8 mouse cellular contexts compared by ENCODE assay signal in the genomic region with DNA sequence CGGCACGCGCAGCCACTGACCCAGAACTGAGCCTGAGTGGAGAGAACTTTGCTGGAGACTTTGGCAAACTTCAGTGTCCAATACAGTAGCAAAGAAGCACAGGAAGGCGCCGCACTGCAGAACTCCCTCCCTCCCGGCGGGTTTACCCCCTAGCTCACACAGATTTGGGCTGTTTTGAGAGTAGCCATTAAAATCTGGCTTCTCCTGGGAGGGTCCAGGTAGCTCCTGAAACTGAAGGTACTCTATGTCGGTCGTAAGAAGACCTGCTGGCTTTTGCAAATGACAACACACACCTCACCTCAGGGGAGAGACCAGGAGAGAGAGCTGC. TPM values are rescaled to one million over a fixed set of nuclear protein-coding genes. Genes with fewer than 3 reads are reported as not detected.
DNase-seq lines count a peak whose midpoint lies in the region; ATAC-seq and TF ChIP-seq lines count a peak whose summit lies in the region.

No protein-coding gene starts in this region.

- peak overlapping the region; percentile 95 for H3K9ac ChIP-seq in heart, embryonic 11.5 days (ENCODE audit: low read depth, low read length)
- H3K9ac ChIP-seq in liver, postnatal 0 days (replicated peaks): peak overlapping the region; percentile 74

- no peak for ATAC-seq in heart, embryonic 11.5 days (replicated peaks; ENCODE audit: insufficient number of reproducible peaks, low FRiP score, low TSS enrichment)
- peak; percentile 9; the same call in 1 of the 2 replicates for ATAC-seq in liver, postnatal 0 days

- no peak for TF ChIP-seq EP300 in liver, postnatal 0 days (IDR thresholded peaks at IDR 0.05; ENCODE audit: low read depth)

- peaks cover 18% of the 10 kb centered on the region for H3K4me1 ChIP-seq in heart, embryonic 11.5 days (ENCODE audit: control insufficient read depth, insufficient read depth, low read length)
- peaks cover 73% of the 10 kb centered on the region for H3K4me1 ChIP-seq in E14TG2a.4 (replicated peaks; ENCODE audit: low read depth, low read length)
- peaks cover 27% of the 10 kb centered on the region for H3K4me1 ChIP-seq in hindbrain, embryonic 10.5 days (replicated peaks)
- peaks cover 20% of the 10 kb centered on the region for H3K4me1 ChIP-seq in liver, postnatal 0 days (ENCODE audit: insufficient read depth)

- 16% methylated on average over 9 of the region's 9 CpGs for WGBS in heart, embryonic 11.5 days (ENCODE audit: insufficient replicate concordance)
- 14% methylated on average over 9 of the region's 9 CpGs for WGBS in hindbrain, embryonic 10.5 days
- WGBS in liver, postnatal 0 days (ENCODE audit: insufficient replicate concordance): 6% methylated on average over 9 of the region's 9 CpGs

- peaks cover 8% of the 10 kb centered on the region; the same call in 1 of the 2 replicates for H3K36me3 ChIP-seq in heart, embryonic 11.5 days (ENCODE audit: control insufficient read depth, insufficient read depth, low read length)
- peaks cover 22% of the 10 kb centered on the region for H3K36me3 ChIP-seq in E14TG2a.4 (ENCODE audit: insufficient read depth, low read length)
- H3K36me3 ChIP-seq in hindbrain, embryonic 10.5 days: peaks cover 11% of the 10 kb centered on the region
- H3K36me3 ChIP-seq in liver, postnatal 0 days (replicated peaks; ENCODE audit: insufficient read depth, low read length): 0 out of 2 replicates have a peak, but pooled peaks cover 3% of the 10 kb centered on the region

- H3K4me3 ChIP-seq in heart, embryonic 11.5 days (ENCODE audit: low read depth, low read length): peak overlapping the region; percentile 95
- H3K4me3 ChIP-seq in E14TG2a.4 (replicated peaks; ENCODE audit: low read length): peak overlapping the region; percentile 88
- peak overlapping the region; percentile 98 for H3K4me3 ChIP-seq in hindbrain, embryonic 10.5 days
- H3K4me3 ChIP-seq in liver, postnatal 0 days (ENCODE audit: low read depth, low read length): peak overlapping the region; percentile 69

- DNase-seq in heart, adult 18-20 months: no peak
- no peak for DNase-seq in hindbrain, embryonic 10.5 days (ENCODE audit: low spot score)
- DNase-seq in liver, postnatal 0 days: no peak
- no peak for DNase-seq in right cerebral cortex, postnatal 25 days
- no peak for DNase-seq in ovary, postnatal 14 days (ENCODE audit: low spot score)
- DNase-seq in retina, postnatal 1 day: no peak

- no peaks in the 10 kb centered on the region for H3K27me3 ChIP-seq in heart, embryonic 11.5 days (ENCODE audit: control insufficient read depth, insufficient read depth, low read length)
- no peaks in the 10 kb centered on the region for H3K27me3 ChIP-seq in E14TG2a.4 (ENCODE audit: insufficient read depth, low read length)
- H3K27me3 ChIP-seq in hindbrain, embryonic 10.5 days (ENCODE audit: insufficient read depth, poor library complexity, severe bottlenecking): peaks cover 21% of the 10 kb centered on the region
- no peaks in the 10 kb centered on the region for H3K27me3 ChIP-seq in liver, postnatal 0 days (ENCODE audit: insufficient read depth, low read length)

- TF ChIP-seq CTCF in E14TG2a.4 (conservative IDR thresholded peaks at IDR 0.05; ENCODE audit: low read length): no peak
- no peak for TF ChIP-seq CTCF in liver, postnatal 0 days (IDR thresholded peaks at IDR 0.05; ENCODE audit: low read depth)

- H3K4me2 ChIP-seq in heart, embryonic 11.5 days: peak overlapping the region; percentile 85
- H3K4me2 ChIP-seq in liver, postnatal 0 days (ENCODE audit: low read depth, low read length): peak overlapping the region; percentile 78

- H3K9me3 ChIP-seq in heart, embryonic 11.5 days (replicated peaks; ENCODE audit: control insufficient read depth, low read length): no peaks in the 10 kb centered on the region
- no peaks in the 10 kb centered on the region for H3K9me3 ChIP-seq in E14TG2a.4 (ENCODE audit: low read length)
- H3K9me3 ChIP-seq in hindbrain, embryonic 10.5 days: no peaks in the 10 kb centered on the region
- H3K9me3 ChIP-seq in liver, postnatal 0 days (ENCODE audit: low read length): no peaks in the 10 kb centered on the region

- H3K27ac ChIP-seq in heart, embryonic 11.5 days (ENCODE audit: low read depth, low read length): no peak overlapping the region
- peak overlapping the region; percentile 95 for H3K27ac ChIP-seq in hindbrain, embryonic 10.5 days
- peak overlapping the region; percentile 87 for H3K27ac ChIP-seq in liver, postnatal 0 days (ENCODE audit: low read depth)

RNA-seq across cellular contexts. Expression of a gene that starts 0.8 kb away (rescaled TPM):
- 3.1 and 3.2 TPM in 2 replicates for polyA plus RNA-seq in heart, embryonic 11.5 days (2014; fragmentation: Nextera tagmentation; extraction: Ambion mirVana)
- 10 to 100 TPM; 10.3 to 11.4 TPM for total RNA-seq in heart, adult 18-20 months (2021)
- 4.2 and 5.1 TPM in 2 replicates for polyA plus RNA-seq in hindbrain, embryonic 10.5 days (2016; fragmentation: Nextera tagmentation; extraction: Ambion mirVana)
- polyA plus RNA-seq in liver, postnatal 0 days (2015; fragmentation: Nextera tagmentation; extraction: Ambion mirVana): 1.1 and 1.8 TPM in 2 replicates

RNA-seq across cellular contexts. Expression of a gene that starts 10.2 kb away (rescaled TPM):
- polyA plus RNA-seq in heart, embryonic 11.5 days (2014; fragmentation: Nextera tagmentation; extraction: Ambion mirVana): 3.0 and 3.8 TPM in 2 replicates
- 1 to 10 TPM in 1 of 2 experiments, under 1 TPM in 1; 0.80 to 1.4 TPM for total RNA-seq in heart, adult 18-20 months (2021)
- 10.5 and 14.2 TPM in 2 replicates for polyA plus RNA-seq in hindbrain, embryonic 10.5 days (2016; fragmentation: Nextera tagmentation; extraction: Ambion mirVana)
- 0.13 and 0.29 TPM in 2 replicates for polyA plus RNA-seq in liver, postnatal 0 days (2015; fragmentation: Nextera tagmentation; extraction: Ambion mirVana)

RNA-seq across cellular contexts. Expression of a gene that starts 38.1 kb away (rescaled TPM):
- polyA plus RNA-seq in heart, embryonic 11.5 days (2014; fragmentation: Nextera tagmentation; extraction: Ambion mirVana): 70.5 and 71.3 TPM in 2 replicates
- total RNA-seq in heart, adult 18-20 months (2021): 10 to 100 TPM; 26.9 to 29.5 TPM
- polyA plus RNA-seq in hindbrain, embryonic 10.5 days (2016; fragmentation: Nextera tagmentation; extraction: Ambion mirVana): 82.0 and 92.8 TPM in 2 replicates
- polyA plus RNA-seq in liver, postnatal 0 days (2015; fragmentation: Nextera tagmentation; extraction: Ambion mirVana): 30.6 and 34.2 TPM in 2 replicates

RNA-seq across cellular contexts. Expression of a gene that starts 38.2 kb away (rescaled TPM):
- polyA plus RNA-seq in heart, embryonic 11.5 days (2014; fragmentation: Nextera tagmentation; extraction: Ambion mirVana): 2.5 and 2.8 TPM in 2 replicates
- total RNA-seq in heart, adult 18-20 months (2021): 1 to 10 TPM; 5.1 to 6.0 TPM
- polyA plus RNA-seq in hindbrain, embryonic 10.5 days (2016; fragmentation: Nextera tagmentation; extraction: Ambion mirVana): 6.5 and 7.0 TPM in 2 replicates
- 0.63 and 1.1 TPM in 2 replicates for polyA plus RNA-seq in liver, postnatal 0 days (2015; fragmentation: Nextera tagmentation; extraction: Ambion mirVana)
